Mouse (Mus musculus) layer of hippocampus, adult 9-11 months (tissue): ENCODE measurements around the gene Ren1.

Experiments
- DNase-seq: peaks from one replicate; pipeline ENCODE4 v3.0.0; 2022

Ren1 gene

GRCm38 (mm10) chr1:133379254-133379985 is 29.1 kb downstream of the Ren1 start:
- no peak for DNase-seq

DNA sequence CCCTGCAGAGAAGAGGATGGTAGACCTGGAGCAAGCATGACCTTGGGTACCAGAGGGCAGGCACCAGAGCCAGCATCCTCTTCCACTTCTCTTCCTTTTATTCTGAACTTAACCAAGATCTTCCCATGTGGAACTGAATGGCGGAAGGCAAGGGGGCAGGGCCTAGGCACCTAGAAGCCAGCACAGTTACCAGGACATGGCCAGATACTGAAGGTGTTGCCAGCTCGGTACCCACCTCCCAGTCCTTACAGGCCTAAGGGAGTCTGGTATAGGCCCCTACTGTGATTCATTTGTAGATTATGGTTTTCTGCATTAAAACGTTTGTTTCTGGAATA is 29.6 kb downstream of the Ren1 start:
- DNase-seq: no peak

DNA sequence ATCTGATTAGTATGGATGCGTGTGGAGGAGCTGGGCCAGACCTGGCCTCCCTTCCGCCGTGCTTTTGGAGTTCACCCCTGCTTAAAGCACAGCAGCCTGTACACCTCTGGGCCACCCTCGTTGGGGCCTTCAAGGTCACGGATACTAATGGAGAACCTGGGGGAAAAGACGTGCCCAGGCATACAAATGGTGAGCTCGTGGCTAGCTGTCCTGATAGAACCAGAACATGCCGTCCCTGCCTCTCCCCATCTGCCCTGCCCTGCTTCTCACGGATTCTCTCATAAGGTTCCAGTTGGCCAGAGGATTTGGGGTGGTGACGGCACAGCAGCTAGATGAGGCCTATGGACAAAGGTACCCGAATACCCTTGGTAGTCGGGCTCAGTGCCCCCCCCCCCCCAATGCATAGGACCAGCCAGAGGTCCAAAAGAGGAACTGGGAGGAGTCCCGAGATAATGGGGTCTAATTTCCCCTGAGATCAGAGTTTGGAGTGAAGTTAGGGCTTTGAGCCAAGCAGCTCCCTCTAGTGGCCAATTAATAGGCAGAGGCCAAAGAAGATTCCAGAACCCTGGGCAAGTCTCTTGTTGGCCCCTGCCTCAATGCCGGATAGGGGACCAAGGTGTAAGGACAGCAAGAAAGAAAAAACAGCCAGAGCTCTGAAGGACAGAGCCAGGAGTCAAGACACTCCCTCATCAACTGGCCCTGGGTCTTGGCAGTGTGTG is 30.2 kb downstream of the Ren1 start:
- DNase-seq: no peak

- DNase-seq: no peak
Observed at GRCm38 (mm10) chr1:133382008-133382407, 31.7 kb downstream of the Ren1 start.

GRCm38 (mm10) chr1:133382552-133383155 is 32.3 kb downstream of the Ren1 start:
- DNase-seq: no peak

- DNase-seq: no peak
Observed at GRCm38 (mm10) chr1:133383157-133383783, 33.0 kb downstream of the Ren1 start.

GRCm38 (mm10) chr1:133385506-133385905 is 35.2 kb downstream of the Ren1 start:
- peak; percentile 55 for DNase-seq

- no peak for DNase-seq
Observed at GRCm38 (mm10) chr1:133386209-133386608, 35.9 kb downstream of the Ren1 start.

GRCm38 (mm10) chr1:133387539-133388268 is 37.4 kb downstream of the Ren1 start:
- no peak for DNase-seq

GRCm38 (mm10) chr1:133394702-133395101 is 44.4 kb downstream of the Ren1 start:
- peak; percentile 40 for DNase-seq

GRCm38 (mm10) chr1:133396693-133397092 is 46.4 kb downstream of the Ren1 start:
- DNase-seq: no peak

- DNase-seq: no peak
Observed at GRCm38 (mm10) chr1:133397094-133397482, 46.8 kb downstream of the Ren1 start.

DNA sequence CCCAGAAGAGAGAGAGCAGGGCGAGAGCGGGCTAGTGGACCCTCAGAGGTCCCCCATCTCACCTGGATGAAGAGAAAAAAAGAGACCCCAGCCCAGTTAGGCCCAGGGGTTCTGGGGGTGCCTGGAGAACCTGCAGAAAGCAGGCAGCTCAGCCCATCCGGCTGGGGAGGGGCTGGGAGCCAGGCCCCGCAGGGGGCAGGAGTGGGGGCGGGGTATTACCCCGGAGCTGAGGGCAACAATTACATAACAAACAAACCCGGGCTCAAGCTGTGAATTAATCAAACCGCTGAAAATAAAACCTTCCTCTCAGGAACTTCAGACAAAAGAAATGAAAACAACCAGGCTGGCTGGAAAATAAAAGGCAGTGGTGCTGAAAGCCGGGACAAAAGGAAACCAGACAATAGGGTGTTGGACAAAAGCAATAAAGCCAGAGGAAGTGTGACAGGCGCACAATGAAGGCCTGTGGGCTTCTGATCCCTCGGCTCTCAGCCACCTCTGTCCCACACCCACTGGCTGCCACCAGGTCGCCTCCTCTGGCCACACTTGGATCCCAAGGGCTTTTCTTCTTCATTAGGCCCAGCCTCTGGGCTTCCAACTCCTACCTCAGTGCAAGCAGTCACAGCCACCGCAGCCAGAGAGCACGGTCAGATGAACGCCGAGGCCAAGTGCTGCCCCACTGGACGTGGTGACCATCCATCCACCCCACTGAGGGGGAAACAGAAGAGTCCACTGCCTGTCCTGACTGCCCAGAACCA is 47.4 kb downstream of the Ren1 start:
- no peak for DNase-seq

GRCm38 (mm10) chr1:133400014-133400725 is 49.9 kb downstream of the Ren1 start:
- no peak for DNase-seq

DNA sequence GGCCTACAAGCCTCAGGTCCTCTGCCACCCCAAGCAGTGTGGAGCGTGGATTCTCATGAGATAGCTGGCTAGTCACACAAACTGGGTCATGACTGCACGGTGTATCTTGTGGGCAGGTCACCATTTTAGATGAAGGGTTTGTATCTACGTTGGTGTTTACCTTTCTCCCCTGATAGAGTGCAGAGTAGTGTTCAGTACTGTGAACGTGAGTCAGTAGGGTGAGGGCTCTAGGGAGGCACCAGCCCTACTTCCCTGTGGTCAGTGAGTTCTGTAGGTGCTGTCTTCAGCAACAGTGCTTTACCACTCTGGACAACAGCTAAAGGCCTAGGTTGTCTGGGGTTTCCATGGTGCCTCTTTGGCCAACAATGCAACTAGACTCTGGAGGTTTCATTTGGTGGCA is 53.7 kb downstream of the Ren1 start:
- DNase-seq: no peak

DNA sequence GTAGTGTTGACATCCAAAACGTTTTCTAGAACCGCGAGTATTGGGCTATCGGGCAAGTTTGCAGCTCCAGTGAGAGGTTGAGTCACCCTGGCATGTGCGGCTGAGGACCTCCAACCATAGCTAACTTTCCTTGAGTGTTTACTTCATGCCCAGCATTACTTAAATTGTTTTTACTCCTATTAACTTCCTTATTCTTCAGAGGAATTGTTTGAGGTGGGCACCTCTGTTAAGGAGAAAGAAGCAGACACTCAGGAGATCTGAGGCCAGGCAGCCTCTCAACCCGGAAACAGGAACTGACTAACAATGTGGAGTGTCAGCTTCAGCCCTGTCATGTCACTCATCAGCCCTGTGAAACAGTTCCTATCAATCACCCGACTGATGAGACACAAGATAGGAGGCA is 56.3 kb downstream of the Ren1 start:
- DNase-seq: no peak

- no peak for DNase-seq
Observed at GRCm38 (mm10) chr1:133407436-133407835, 57.1 kb downstream of the Ren1 start.

GRCm38 (mm10) chr1:133408321-133408720 is 58.0 kb downstream of the Ren1 start:
- no peak for DNase-seq

DNA sequence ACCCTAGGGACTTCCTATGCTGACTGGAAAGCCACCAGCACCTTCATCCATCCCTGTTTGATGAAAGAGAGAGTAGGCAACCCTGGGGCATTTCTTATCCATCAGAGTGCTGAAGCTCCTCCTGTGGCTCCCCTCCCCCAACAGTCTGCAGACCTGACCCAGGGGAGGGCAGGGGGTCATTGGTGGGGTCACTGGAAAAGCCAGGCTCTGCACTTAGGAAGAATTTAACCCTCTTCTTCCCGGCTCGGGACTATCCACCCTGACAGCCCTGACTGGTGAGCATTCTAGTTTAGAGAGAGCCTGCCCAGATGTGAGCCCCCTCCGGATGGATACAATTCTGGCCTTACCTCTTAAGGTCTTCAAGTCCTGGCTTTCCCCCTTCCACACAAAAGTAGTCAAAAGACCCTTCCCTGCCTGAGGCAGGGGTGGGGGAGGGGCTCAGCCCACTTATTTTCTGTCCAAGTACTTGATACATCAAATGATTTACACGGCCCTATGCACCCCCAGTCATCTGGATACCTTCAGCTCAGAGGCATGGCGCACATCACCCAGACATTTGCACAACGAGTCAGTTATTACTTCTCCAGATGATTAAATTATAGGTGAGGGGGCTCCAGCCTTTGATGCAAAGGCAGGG is 58.7 kb downstream of the Ren1 start:
- no peak for DNase-seq

DNA sequence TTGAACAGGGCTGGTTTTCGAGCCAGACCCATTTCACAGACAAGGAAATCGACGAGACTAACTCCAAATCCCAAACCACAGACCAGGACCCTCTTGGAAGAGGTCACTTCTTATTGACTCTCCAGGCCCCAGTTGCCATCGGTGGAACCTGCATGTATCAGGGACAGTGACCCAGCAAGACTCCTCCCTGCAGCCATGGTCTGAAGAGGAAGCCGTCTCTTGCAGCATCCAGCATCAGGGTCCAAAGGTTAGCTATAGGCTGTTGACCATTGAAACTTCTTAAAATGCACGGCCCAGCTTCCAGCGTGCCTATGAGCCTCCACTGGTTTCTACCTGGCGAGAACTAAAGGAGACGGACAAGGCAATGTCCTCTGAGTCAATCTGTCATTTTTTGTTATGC is 59.5 kb downstream of the Ren1 start:
- no peak for DNase-seq
